Mouse (Mus musculus) MEL (cell line): Measurements from ENCODE around the gene Acbd7.

Experiments used
- CHD1 ChIP-seq: IDR thresholded peaks from 2 replicates; pipeline ENCODE4 v1.6.1; 2012; ENCODE audit warnings: low read depth, mild to moderate bottlenecking, inconsistent platforms, low read length, improper control_type of control experiment
- CTCF ChIP-seq, 3 experiments: IDR thresholded peaks in 2 of 3; conservative IDR thresholded peaks in 1 of 3; 2 replicates each; pipeline ENCODE4 v1.5.1; 2011 to 2012; ENCODE audit warnings: low read length in 3 of 3, low read depth in 2 of 3, mild to moderate bottlenecking in 2 of 3, improper control_type of control experiment in 1 of 3, inconsistent platforms in 1 of 3, mixed read lengths in 1 of 3, moderate library complexity in 1 of 3; ENCODE audit not compliant: control insufficient read depth in 1 of 3, insufficient read depth in 1 of 3, poor library complexity in 1 of 3, severe bottlenecking in 1 of 3
- EP300 ChIP-seq, 2 experiments: IDR thresholded peaks; 2 replicates each; pipeline ENCODE4 v1.6.1; 2011; ENCODE audit warnings: improper control_type of control experiment in 2 of 2, low read length in 2 of 2, low read depth in 1 of 2, mild to moderate bottlenecking in 1 of 2
- GABPA ChIP-seq: IDR thresholded peaks from 2 replicates; pipeline ENCODE4 v1.6.1; 2012; ENCODE audit warnings: low read depth, mild to moderate bottlenecking, inconsistent platforms, low read length, improper control_type of control experiment, moderate library complexity
- HCFC1 ChIP-seq: IDR thresholded peaks from 2 replicates; pipeline ENCODE4 v1.6.1; 2012; ENCODE audit warnings: low read depth, mild to moderate bottlenecking, inconsistent platforms, low read length, improper control_type of control experiment, moderate library complexity
- MAX ChIP-seq: IDR thresholded peaks from 2 replicates; pipeline ENCODE4 v1.6.1; 2011; ENCODE audit warnings: low read length, improper control_type of control experiment
- MYC ChIP-seq: IDR thresholded peaks from 2 replicates; pipeline ENCODE4 v1.6.1; 2011; ENCODE audit warnings: low read depth, mild to moderate bottlenecking, low read length, improper control_type of control experiment, moderate library complexity
- POLR2A ChIP-seq, 2 experiments: IDR thresholded peaks; 2 replicates each; pipeline ENCODE4 v1.6.1; 2011 to 2012; ENCODE audit warnings: low read length in 2 of 2, mild to moderate bottlenecking in 2 of 2, control low read depth in 1 of 2, improper control_type of control experiment in 1 of 2, low read depth in 1 of 2, moderate library complexity in 1 of 2; ENCODE audit not compliant: control insufficient read depth in 1 of 2, insufficient read depth in 1 of 2, poor library complexity in 1 of 2
- SIN3A ChIP-seq: IDR thresholded peaks from 2 replicates; pipeline ENCODE4 v1.6.1; 2012; ENCODE audit warnings: low read length, improper control_type of control experiment, inconsistent platforms

- TF ChIP-seq POLR2A (IDR thresholded peaks at IDR 0.05; ENCODE audit: control insufficient read depth in 1 of 2, insufficient read depth in 1 of 2, low read depth in 1 of 2, low read length in 2 of 2, poor library complexity in 1 of 2), result peak; percentile 53 to 94; a peak in 3 of 4 replicates
- no peak for TF ChIP-seq EP300 (IDR thresholded peaks at IDR 0.05; ENCODE audit: low read depth in 1 of 2, low read length in 2 of 2)
- no peak for TF ChIP-seq CHD1
- TF ChIP-seq MYC, result 0 out of 2 replicates have a peak, but pooled peaks have one; percentile 49
- peak; percentile 57; the same call in 1 of the 2 replicates for TF ChIP-seq SIN3A
- TF ChIP-seq GABPA, result no peak
- TF ChIP-seq MAX, result peak; percentile 54
- no peak for TF ChIP-seq CTCF (IDR thresholded peaks at IDR 0.05 in 2 of 3, conservative IDR thresholded peaks at IDR 0.05 in 1 of 3; ENCODE audit: control insufficient read depth in 1 of 3, insufficient read depth in 1 of 3, low read depth in 2 of 3, low read length in 3 of 3, poor library complexity in 1 of 3, severe bottlenecking in 1 of 3)
- 0 out of 2 replicates have a peak, but pooled peaks have one; percentile 49 for TF ChIP-seq HCFC1
Observed at GRCm38 (mm10) chr2:3335611-3336301, at the start of gene Acbd7.
